Mouse (Mus musculus) heart, adult 2 months (tissue): ENCODE measurements around the gene Dgkg.

Experiments used
- CTCF ChIP-seq: fragments of 200-600 bp; IDR thresholded peaks from 2 replicates; pipeline ENCODE4 v1.8.1; 2022; ENCODE audit warnings: antibody characterized with exemption, mild to moderate bottlenecking, moderate library complexity
- EP300 ChIP-seq: fragments of 200-500 bp; IDR thresholded peaks from 2 replicates; pipeline ENCODE4 v1.6.1; 2011; ENCODE audit warnings: low read depth, low read length, control low read depth; ENCODE audit not compliant: insufficient read depth
- POLR2A ChIP-seq: fragments of 200-500 bp; IDR thresholded peaks from 2 replicates; pipeline ENCODE4 v1.6.1; 2011; ENCODE audit warnings: mild to moderate bottlenecking, low read depth, low read length, control low read depth; ENCODE audit not compliant: insufficient read depth

GRCm38 (mm10) chr16:22467111-22467510 lies 189.9 kb downstream of the Dgkg start:
- TF ChIP-seq CTCF, result no peak
- no peak for TF ChIP-seq EP300
- no peak for TF ChIP-seq POLR2A
